Mouse (Mus musculus): ENCODE measurements around the gene Kdelr2.

The Kdelr2 gene

GRCm38 (mm10) chr5:143470421-143471164 is 67.0 kb downstream of the Kdelr2 start:
- peak; percentile 89 for DNase-seq (ENCODE audit: extremely low read depth, low read depth)

DNA sequence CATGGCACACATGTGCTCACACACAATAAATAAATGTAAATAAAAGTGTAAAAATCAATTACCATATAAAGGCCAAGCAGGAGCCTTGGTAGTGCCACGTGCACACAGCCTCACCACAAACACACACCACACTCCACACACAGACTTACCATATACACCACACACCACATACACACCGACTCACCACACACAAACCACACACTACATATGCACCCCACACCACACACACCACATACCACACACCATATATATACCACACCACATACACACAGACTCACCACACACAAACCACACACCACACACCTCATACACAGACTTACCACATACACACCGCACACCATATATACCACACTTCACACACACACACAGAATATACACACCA is 67.5 kb downstream of the Kdelr2 start:
- no peak for DNase-seq (ENCODE audit: extremely low read depth, low read depth)

Measured in MEL-GATA-1-ER (cell line).